18 mouse cellular contexts compared by ENCODE assay signal in genomic region chr16:21411779-21412178, GRCm38 (mm10). TPM values are rescaled to one million over a fixed set of nuclear protein-coding genes. Genes with fewer than 3 reads are reported as not detected.
DNase-seq lines count a peak whose midpoint lies in the region; ATAC-seq and TF ChIP-seq lines count a peak whose summit lies in the region.
"Had no signal": no experiment of that assay in that cellular context is flagged by ENCODE, and none has a peak within 500 bp of the region (broad histone marks: within the 10 kb centered on the region; RNA-seq: fewer than 3 reads in every experiment).

No protein-coding gene starts in this region.

- H3K4me2 ChIP-seq in forebrain, embryonic 11.5 days (ENCODE audit: low read depth, low read length, severe bottlenecking), result no peak overlapping the region
- no peak overlapping the region for H3K4me2 ChIP-seq in forebrain, postnatal 0 days (ENCODE audit: low read depth)
- H3K4me2 ChIP-seq: heart, embryonic 13.5 days; hindbrain, embryonic 13.5 days had no signal

- no peaks in the 10 kb centered on the region for H3K9me3 ChIP-seq in forebrain, embryonic 11.5 days (ENCODE audit: control insufficient read depth, low read length)
- no peaks in the 10 kb centered on the region for H3K9me3 ChIP-seq in forebrain, postnatal 0 days (ENCODE audit: low read length)
- H3K9me3 ChIP-seq in megakaryocyte, embryonic 14.5 days, result no peaks in the 10 kb centered on the region
- H3K9me3 ChIP-seq: embryonic facial prominence, embryonic 10.5 days; heart, embryonic 13.5 days; hindbrain, embryonic 13.5 days had no signal

- no peaks in the 10 kb centered on the region for H3K36me3 ChIP-seq in forebrain, embryonic 11.5 days (ENCODE audit: control insufficient read depth, insufficient read depth, low read length)
- H3K36me3 ChIP-seq in forebrain, postnatal 0 days (ENCODE audit: insufficient read depth), result no peaks in the 10 kb centered on the region
- no peaks in the 10 kb centered on the region for H3K36me3 ChIP-seq in megakaryocyte, embryonic 14.5 days (replicated peaks; ENCODE audit: low read length)
- H3K36me3 ChIP-seq: embryonic facial prominence, embryonic 10.5 days; heart, embryonic 13.5 days; hindbrain, embryonic 13.5 days had no signal

- DNase-seq in forebrain, embryonic 11.5 days (ENCODE audit: low spot score), result peak; percentile 39
- no peak for DNase-seq in forebrain, postnatal 0 days
- DNase-seq in A20 (ENCODE audit: low read depth, low spot score), result peak; percentile 30
- no peak for DNase-seq in thymus, postnatal 0 days (ENCODE audit: low spot score)
- no peak for DNase-seq in embryo, embryonic 9.5 days (ENCODE audit: extremely low spot score)
- DNase-seq in adrenal gland, postnatal 25 days, result no peak
- DNase-seq: adrenal gland, postnatal 10 days; cerebellum, adult 11 months; cerebellum, adult 9-10 months; cerebellum, postnatal 25 days; gastrocnemius, postnatal 10 days; heart, postnatal 4 days had no signal

- no peak overlapping the region for H3K4me3 ChIP-seq in forebrain, embryonic 11.5 days (ENCODE audit: low read depth, low read length)
- no peak overlapping the region for H3K4me3 ChIP-seq in forebrain, postnatal 0 days (ENCODE audit: low read depth, low read length)
- H3K4me3 ChIP-seq in megakaryocyte, embryonic 14.5 days (replicated peaks), result peak overlapping the region; percentile 79
- H3K4me3 ChIP-seq: embryonic facial prominence, embryonic 10.5 days; heart, embryonic 13.5 days; hindbrain, embryonic 13.5 days had no signal

- no peaks in the 10 kb centered on the region for H3K4me1 ChIP-seq in forebrain, embryonic 11.5 days (replicated peaks; ENCODE audit: control insufficient read depth, insufficient read depth, low read length)
- no peaks in the 10 kb centered on the region for H3K4me1 ChIP-seq in forebrain, postnatal 0 days (ENCODE audit: insufficient read depth)
- H3K4me1 ChIP-seq in megakaryocyte, embryonic 14.5 days, result peaks cover 27% of the 10 kb centered on the region
- H3K4me1 ChIP-seq: heart, embryonic 13.5 days; hindbrain, embryonic 13.5 days had no signal

- no peaks in the 10 kb centered on the region for H3K27me3 ChIP-seq in forebrain, embryonic 11.5 days (ENCODE audit: control insufficient read depth, insufficient read depth, low read length)
- H3K27me3 ChIP-seq in forebrain, postnatal 0 days (ENCODE audit: insufficient read depth, low read length), result no peaks in the 10 kb centered on the region
- peaks cover 26% of the 10 kb centered on the region for H3K27me3 ChIP-seq in megakaryocyte, embryonic 14.5 days (replicated peaks)
- H3K27me3 ChIP-seq: heart, embryonic 13.5 days; hindbrain, embryonic 13.5 days had no signal

- no peak overlapping the region for H3K9ac ChIP-seq in forebrain, embryonic 11.5 days (ENCODE audit: low read length)
- no peak overlapping the region for H3K9ac ChIP-seq in forebrain, postnatal 0 days
- H3K9ac ChIP-seq: heart, embryonic 13.5 days; hindbrain, embryonic 13.5 days had no signal

- no peak for TF ChIP-seq CTCF in forebrain, postnatal 0 days (IDR thresholded peaks at IDR 0.05; ENCODE audit: low read depth)

- no peak for ATAC-seq in forebrain, embryonic 11.5 days (replicated peaks; ENCODE audit: low FRiP score)
- no peak for ATAC-seq in forebrain, postnatal 0 days
- peak; percentile 89 for ATAC-seq in granulocyte monocyte progenitor cell, adult 5-6 weeks (replicated peaks; ENCODE audit: poor library complexity, severe bottlenecking)

- H3K27ac ChIP-seq in forebrain, embryonic 11.5 days (ENCODE audit: low read depth, low read length), result no peak overlapping the region
- no peak overlapping the region for H3K27ac ChIP-seq in forebrain, postnatal 0 days (ENCODE audit: low read depth, low read length)
- H3K27ac ChIP-seq: embryonic facial prominence, embryonic 10.5 days; heart, embryonic 13.5 days; hindbrain, embryonic 13.5 days; hindbrain, postnatal 0 days had no signal

RNA-seq across cellular contexts. Expression of gene Vps8, which starts 11.1 kb away (rescaled TPM):
- polyA plus RNA-seq in forebrain, embryonic 11.5 days (2014; fragmentation: Nextera tagmentation; extraction: Ambion mirVana), result 25.5 and 25.9 TPM in 2 replicates
- total RNA-seq in forebrain, postnatal 0 days (2014; rRNA removed), result 35.9 and 37.9 TPM in 2 replicates
- 20.7 and 24.2 TPM in 2 replicates for polyA plus RNA-seq in forebrain, postnatal 0 days (2015; fragmentation: Nextera tagmentation; extraction: Ambion mirVana)
- total RNA-seq in granulocyte monocyte progenitor cell, adult 5-6 weeks (2014; fragmentation: Nextera tagmentation), result 15.7 and 30.6 TPM in 2 replicates
- 15.7 and 24.6 TPM in 2 replicates for total RNA-seq in granulocyte monocyte progenitor cell, adult 5-6 weeks (2017)
- polyA plus RNA-seq in megakaryocyte, embryonic 14.5 days (2012; ENCODE audit: insufficient read depth, low replicate concordance), result 73.6 and 164 TPM in 2 replicates
- polyA plus RNA-seq in thymus, postnatal 0 days (2015; fragmentation: Nextera tagmentation; extraction: Ambion mirVana), result 8.0 and 8.1 TPM in 2 replicates
- total RNA-seq in adrenal gland, postnatal 25 days (2021), result 24.2 and 24.5 TPM in 2 replicates

Comparison
In these comparisons a context has a peak if more than half of its experiments do, and no peak if none do; other contexts are left out.
1. DNase-seq: peak in forebrain, embryonic 11.5 days (single experiment) and A20 (single experiment); none in forebrain, postnatal 0 days (single experiment), thymus, postnatal 0 days (single experiment), embryo, embryonic 9.5 days (single experiment) and adrenal gland, postnatal 25 days (single experiment).